Mouse (Mus musculus) frontal cortex, adult (tissue): Measurements from ENCODE around the gene Kif19a.

Source experiments
- ATAC-seq: cut with Nextera tagmentation; 2 replicates; pipeline ENCODE4 v1.9.2; 2017; ENCODE audit warnings: mild to moderate bottlenecking, moderate library complexity, mixed read lengths; ENCODE audit not compliant: low TSS enrichment

Gene Kif19a

DNA sequence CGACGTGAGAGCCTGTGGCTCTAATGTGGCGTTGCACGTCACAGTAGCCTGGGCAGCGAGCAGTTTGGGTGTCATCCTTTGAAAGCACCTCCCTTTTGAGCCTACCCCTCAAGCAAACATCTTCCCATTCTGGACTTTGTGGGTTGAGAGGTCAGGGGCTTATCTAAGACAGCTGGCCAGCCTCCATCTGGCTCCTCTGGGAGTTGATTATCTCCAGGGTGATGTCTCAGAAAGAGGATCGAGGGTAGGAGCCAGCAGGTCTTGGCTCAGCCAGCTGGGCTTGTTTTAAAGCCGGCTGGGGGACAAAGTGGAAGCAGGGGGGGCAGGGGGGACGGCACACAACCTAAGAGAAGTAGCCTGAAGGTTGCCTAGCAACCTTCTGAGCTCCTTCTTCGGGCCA, 14.9 kb downstream of the Kif19a start:
- ATAC-seq, result no peak

DNA sequence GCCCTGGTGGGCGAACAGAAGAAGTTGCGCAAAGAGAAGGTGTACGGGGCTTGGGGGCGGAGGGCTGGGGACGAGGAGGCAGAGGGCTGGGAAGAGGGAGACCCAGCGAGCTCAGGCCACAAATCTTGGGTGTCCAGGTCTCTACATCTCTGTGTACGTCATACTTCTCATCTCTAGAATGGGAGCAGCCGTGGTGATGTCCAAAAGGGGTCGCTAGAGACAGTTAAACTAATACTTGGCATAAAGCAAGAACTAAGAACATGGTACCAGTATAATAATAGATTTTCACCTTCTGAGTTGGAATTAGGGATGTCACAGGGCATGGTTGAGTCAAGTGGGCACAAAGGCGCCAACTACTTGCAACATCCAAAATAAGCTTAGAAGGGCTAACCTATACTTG, 20.7 kb downstream of the Kif19a start:
- ATAC-seq, result no peak

DNA sequence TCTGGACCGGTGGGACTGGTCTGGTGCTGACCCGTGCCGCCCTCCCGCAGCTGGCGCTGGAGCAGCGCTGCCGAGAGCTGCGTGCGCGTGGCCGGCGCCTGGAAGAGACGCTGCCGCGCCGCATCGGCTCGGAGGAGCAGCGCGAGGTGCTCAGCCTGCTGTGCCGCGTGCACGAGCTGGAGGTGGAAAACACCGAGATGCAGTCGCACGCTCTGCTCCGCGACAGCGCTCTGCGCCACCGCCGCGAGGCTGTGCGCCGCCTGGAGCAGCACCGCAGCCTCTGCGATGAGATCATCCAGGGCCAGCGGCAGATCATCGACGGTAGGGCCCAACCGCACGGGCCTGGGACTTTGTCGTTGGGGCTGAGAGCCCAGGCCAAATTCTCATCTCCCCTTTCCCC, 21.1 kb downstream of the Kif19a start:
- peak; percentile 87 for ATAC-seq

DNA sequence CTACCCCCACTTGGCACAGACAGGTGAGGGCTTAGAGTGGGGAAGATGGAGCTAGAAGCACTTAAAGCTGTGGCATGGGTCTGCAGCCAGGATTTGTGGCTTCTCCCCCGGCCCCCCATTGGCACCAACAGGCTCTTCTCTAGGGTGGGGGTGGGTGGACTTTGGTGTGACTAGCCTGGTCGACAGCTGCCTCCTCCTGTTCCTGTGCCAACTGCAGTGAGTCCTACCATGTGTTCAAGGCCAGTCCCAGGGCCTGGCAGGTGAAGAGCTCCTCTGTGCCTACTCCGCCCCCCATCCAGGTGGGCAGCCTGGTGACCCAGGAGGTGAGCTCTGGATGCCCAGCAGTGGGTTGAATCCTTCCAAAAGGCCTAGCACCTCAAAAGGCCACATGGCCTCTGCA, 22.4 kb downstream of the Kif19a start:
- no peak for ATAC-seq

DNA sequence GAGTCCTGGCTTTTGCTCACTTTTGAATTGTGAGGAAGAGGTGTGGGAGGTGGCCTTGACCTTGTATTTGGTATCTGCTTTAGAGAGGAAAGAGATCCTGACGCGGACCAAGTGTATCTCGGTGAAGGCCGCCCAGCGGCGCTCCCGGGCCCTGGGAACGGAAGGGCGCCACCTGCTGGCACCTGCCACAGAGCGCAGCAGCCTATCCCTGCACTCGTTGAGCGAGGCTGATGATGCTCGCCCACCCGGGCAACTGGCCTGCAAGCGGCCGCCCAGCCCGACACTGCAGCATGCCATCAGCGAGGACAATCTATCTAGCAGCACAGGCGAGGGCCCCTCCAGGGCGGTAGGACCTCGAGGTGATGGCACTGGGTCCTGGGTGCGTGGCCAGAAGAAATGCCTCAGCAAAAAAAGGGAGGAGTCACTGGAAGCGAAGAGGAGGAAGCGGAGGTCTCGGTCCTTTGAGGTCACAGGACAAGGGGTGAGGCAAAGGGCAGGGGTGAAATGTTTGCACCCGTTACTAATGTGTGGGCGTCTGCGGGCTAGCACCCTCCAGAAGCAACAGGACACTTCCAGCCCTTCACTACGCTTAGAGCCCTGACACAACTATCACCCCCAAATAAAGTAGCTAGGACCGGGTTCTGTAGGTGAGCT, 24.0 kb downstream of the Kif19a start:
- ATAC-seq, result peak; percentile 55

DNA sequence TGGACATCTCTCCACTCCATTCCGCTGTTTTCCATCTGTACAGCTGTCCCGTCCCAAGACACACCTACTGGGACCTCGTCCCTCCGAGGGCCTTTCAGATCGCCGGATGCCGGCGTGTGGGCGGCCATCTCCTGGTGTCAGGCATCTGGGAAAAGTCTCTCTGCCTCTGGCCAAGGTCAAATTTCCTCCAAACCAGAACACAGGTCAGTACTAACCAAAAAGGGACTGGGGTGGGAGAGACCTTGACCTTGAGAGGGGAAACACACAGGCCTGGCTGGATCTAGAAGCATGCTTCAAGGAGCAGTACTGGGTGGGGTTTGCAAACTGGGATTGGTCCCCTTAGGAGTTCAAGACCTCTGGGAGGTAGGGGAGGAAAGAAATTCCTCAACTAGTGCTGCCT, 24.5 kb downstream of the Kif19a start:
- ATAC-seq, result no peak

DNA sequence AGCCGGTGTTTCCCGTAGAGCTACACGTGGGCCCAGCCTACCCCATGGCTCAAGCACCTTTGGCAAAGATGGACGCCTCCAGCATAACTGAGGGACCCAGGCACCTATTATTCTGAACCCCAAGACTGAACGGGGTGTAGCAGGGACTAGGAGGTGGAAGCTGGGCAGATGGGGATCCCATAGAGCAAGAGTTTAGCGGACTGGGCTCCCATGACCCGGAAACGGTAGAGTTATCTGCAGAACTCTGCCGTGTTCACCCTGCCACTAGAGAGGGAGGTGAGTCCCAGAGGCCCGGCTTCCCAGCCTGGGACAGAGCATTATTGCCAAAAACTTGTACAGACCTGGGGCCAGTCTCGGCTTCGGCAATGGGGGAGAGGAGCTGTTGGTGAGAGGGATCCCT, 25.0 kb downstream of the Kif19a start:
- no peak for ATAC-seq

DNA sequence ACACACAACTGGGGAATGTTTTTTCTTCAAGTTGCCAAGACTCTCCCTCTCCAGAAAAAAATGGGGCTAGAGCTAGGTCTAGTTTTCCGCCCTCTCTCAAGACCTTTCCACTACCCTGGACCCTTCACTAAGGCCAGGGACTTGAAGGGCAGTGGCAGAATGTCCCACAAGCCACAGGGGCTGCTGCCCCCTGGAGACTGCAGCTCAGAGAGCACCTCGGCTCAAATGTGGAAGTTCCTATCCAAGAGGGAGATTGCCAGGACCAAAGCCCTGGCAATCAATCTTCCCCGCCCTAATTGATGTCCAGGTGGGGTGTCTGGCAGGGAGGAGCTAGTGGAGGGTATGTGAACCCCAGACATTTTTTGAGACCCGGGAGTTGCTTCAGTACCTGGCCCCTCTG, 25.7 kb downstream of the Kif19a start:
- no peak for ATAC-seq

DNA sequence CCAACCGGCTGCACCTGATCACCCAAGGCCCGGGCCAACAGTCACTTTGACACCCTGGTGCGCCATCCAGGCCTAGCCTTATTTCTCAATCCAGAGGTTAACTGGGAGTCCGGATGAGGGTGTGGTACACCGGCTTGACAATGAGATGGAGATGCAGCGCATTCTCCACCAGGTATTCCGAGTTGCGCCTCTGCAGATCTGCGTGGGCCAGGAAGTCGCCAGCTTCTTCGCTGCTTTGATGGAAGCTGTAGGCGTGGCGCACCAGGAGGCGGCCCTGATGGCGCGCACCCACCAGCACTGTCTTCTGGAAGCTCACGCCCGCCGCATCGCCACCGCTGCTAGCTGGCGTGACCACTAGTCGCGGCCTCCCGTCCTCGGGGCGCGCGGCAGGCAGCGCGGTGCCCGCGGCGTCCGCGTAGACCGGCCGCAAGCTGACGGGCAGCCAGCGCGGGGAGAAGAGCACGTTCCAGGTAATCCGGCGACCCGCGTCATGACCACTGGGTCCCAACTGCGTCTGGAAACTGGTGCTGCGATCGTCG, 26.2 kb downstream of the Kif19a start:
- no peak for ATAC-seq

DNA sequence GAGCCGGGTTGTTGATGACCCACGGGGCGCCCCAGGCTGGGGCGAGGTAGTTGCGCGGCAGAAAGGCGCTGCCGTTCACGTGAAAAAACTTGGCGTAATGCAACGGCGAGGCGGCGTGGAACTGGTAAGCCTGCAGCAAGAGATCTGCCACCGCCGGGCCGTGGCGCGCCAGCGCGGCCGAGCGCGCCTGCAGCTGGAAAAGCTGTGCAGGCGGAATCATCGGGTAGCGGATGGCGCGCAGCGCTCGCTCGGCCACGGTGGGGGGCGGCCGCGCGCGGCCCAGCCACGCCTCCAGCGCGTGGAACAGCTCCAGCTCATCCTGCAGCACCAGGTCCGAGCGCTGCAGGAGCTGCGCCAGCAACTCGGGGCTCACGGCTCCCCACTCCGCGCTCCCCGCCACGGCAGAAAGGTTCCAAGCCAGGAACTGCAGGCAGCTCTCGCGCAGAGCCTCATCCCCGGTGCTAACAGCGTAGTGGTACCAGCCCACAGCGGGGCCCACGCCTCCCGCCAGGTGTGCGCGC, 26.8 kb downstream of the Kif19a start:
- peak; percentile 28; the same call in 1 of the 2 replicates for ATAC-seq

DNA sequence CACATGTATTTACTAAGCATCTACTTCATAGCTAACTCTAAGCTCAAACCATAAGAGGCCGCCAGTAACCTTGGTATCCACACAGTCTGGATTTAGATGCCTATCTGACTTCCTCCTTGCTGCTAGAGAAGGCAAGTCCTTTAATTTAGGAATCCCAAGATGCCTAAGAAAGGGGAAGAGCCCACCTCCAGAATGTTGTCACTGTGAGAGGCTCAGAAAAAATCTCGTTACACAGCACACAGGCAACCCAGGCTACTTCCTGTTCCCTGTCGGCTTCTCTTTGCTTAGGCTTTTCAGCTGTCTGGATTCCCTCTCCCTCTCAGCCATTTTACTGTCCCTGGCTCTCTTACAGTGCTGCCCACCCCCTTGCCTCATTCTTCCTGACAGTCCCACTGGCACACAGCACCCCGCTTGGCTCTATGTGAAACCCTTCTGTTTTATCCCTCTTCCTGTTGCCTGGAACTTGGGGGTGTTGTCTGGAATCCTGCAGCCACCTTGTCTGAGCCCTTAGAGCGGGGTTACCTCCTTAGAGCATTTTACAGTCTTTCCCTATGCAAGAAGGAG, 27.8 kb downstream of the Kif19a start:
- no peak for ATAC-seq

DNA sequence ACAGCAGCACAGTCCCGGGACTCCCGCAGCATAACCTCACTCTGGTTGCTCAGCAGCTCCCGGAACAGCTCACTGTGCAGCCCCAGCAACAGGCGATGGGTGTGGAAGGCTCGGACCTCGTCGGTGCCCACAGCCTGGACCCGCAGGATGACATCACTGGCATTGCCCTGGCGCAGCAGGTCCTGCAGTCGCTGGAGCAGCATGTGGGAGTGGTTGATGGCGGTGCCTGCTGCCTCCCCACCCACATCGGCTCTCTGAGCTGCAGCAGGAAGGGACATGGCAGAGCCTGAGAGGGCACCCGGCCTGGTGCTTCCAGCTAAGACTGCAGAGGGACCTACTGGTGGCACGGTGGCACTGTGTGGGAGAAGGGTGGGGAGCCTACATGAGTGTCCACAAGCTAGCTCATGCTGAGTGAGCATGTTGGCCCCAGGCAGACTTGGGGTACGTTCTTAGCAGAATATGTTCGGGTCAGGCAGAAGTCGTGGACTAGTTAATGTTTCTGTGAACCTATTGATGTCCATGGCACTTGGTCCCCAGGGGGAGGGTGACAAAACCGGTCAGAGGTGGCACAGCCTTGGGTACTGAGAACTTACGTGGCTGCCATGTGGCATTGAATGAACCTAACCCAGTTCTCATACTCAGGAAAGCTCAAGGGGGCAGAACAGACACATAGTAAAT, 28.8 kb downstream of the Kif19a start:
- ATAC-seq, result no peak

DNA sequence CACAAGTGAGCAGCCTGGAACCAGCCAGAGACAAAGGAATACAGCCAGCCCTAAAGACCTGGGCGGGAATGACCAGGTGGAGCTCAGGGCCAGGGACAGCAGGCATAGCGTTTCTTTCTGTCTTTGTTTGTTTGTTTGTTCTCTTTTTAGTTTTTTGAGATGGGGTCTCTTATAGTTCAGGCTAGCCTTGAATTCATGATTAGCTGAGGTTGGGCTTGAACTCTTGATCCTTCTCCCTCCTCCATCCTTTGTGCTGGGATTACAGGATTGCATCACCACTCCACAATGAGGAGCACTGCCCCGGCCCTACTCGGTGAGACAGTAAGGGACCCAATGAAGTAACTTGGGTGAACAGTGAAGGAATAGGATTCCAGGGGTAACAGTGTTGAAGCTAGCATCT, 29.5 kb downstream of the Kif19a start:
- ATAC-seq, result no peak

DNA sequence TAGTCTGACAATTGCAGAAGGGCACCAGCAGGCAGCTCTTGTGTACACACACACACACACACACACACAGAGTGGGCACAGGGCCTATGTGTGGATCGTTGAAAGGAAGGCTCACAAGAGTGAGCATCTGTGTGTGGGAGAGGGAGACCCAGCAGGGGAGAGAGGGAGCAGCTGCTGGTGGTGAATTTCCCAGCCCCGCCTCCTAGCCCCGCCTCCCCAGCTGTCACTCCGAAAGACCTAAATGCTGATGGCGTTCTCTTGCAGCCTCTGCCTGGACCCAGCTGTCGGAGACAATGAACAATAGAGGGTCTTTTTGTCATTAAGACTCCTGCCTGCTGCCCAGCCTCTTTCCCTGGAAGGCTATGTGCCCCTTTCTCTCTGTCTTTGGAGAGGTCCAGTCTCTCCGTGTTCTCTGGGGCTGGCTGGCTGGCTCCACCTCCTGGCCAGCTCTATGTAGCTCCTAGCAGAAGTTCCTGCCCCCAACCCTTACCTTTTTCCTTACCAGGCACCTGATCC, 30.1 kb downstream of the Kif19a start:
- peak; percentile 71 for ATAC-seq

DNA sequence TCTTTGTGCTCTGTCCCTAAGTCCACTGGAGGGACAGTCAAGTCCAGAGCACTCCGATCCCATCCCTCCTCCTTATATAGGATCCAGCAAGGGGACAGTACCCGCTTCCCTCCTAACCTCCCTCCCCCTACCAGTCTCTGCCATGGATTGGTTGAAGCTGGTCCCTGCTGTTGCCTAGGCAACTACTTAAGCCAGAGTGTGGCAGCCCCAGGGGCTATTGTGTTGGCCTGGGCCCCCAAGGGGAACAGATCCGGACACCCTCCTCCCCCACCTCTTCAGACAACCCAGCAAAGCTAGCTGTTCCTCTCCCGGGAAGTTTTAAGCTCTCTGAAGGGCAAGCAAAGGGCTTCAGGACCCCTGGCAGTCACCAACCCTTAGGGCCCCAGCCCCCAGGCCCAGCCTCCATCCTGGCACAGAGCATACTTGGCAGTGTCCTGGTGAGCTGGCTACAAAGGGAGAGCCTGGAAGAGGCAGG, 30.7 kb downstream of the Kif19a start, which contains the start of gene Btbd17:
Btbd17 (minus strand) TSS at position 98 of the 475 bp plus-strand sequence.
- peak; percentile 15; the same call in 1 of the 2 replicates for ATAC-seq

DNA sequence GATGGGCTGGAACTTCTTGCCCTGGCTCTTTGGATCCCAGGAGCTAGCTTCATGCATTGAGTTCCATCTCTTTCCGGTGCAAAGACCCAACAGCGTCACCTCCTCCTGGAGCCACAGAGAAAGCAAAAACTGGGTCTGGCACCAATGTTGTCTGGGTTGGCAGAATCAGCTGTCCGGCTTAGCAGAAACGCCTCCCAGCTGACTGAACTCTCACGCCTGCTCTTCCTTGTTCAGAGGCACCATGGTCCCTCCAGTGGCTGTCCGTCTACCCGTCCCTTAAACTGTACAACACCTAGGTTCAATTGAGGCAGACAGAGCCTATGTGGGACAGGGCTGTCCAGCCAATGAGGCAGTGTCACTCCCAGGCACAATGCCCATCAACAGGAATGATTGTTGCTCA, 32.0 kb downstream of the Kif19a start:
- no peak for ATAC-seq

DNA sequence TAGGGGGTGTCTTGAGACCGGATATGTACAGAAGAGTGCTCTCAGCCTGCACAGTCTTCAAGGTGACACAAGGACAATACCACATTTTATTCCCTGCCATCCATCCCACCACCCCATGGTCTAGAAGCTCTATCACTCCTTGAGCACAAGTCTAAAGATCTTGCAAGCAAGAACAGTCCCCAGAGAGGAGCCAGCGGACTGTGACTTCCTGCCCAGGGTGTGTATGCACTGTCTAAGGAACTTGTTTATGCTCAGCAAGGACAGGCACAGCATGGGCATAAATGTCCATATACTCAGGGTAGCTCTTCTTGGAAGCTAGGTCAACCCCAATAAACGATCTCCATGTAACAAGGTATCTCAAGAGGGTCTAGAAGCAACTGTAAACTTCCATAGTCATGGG, 32.8 kb downstream of the Kif19a start:
- ATAC-seq, result no peak

DNA sequence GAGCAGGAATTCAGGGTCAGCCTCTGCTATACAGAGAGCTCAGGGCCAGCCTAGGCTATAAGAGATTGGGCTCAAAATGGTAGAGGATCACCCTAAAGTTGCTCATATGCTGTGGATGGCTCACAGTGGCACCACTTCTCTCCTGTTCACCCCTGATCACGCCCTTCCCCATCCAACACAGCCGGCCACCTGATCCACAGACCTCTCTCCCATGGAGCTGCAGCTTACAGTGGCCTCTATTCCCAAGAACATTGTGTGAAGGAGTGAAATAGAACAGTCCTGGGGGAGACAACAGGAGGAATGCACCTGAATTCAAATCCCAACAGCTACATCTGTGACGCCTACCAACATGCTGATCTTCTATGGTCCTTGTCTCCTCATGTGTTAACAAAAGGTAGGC, 33.4 kb downstream of the Kif19a start, which contains the start of gene Gpr142:
Gpr142 (plus strand) TSS at position 301 of the 400 bp plus-strand sequence.
- no peak for ATAC-seq

DNA sequence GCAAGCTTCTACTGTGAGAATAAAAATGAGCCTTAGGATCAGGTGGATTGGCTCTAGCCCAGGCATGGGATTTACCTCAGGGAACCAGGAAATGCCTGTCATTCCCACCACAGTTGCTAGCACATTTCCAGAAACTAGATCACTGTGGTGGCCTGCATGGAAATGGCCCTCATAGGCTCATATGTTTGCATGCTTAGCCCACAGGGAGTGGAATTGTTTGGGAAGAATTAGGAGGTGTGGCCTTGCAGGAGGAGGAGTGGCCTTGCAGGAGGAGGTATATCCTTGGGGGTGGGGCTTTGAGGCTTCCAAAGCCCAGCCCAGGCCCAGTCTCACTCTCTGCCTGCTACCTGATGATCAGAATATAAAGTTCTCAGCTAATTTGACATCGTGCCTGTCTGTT, 36.7 kb downstream of the Kif19a start:
- ATAC-seq, result no peak

DNA sequence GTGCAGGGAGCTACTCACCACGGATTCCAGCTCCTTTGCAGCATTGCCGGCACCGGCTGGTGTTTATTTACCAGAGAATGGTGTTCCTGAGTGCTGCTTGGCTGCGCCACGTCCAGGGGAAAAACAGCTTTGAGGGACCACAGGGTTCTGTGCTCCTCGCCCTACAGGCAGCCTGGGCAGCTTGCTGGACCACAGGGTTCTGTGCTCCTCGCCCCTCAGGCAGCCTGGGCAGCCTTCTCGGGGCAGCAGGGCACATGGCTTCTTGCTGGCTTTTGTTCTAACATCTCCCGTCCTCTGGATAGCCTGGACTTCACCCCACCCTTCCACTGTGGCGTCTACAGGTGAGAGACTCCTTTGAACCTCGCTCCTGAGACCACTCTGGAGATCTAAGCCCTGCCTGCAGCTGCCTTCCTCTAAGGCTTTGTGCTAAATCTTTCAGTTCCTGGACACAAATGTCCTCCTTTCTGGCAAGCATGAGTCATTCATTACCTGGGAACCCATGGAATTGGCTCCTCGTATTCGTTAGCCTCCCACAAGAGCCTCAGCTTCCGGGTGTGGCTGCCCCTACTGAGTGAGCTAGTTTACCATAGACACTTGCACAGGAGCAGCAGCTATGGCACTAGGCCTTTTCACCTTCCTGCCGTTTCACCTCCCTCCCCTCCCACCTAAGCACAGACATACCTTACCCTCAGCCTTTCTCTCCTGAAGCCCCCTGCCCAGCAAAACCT, 37.5 kb downstream of the Kif19a start:
- ATAC-seq, result peak; percentile 52; the same call in 1 of the 2 replicates

DNA sequence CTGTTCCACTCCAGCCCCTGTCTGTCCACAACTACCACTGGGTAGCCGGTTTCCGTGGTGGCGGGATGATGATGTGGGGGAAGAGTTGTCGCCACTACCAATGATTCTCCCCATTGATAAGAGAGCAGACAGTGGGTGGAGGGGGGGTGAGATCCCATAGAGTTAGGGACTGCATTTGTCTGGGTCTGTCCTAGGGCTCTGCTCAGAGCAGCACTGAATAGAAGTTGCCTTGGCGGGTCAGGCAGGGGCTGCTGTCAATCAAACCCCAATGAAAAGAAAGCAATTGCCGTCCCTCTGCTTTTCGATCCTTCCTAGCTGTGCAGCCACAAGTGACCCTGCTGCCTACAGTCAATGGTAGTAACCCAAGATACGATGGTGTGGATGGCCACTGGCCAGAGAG, 38.8 kb downstream of the Kif19a start:
- no peak for ATAC-seq

DNA sequence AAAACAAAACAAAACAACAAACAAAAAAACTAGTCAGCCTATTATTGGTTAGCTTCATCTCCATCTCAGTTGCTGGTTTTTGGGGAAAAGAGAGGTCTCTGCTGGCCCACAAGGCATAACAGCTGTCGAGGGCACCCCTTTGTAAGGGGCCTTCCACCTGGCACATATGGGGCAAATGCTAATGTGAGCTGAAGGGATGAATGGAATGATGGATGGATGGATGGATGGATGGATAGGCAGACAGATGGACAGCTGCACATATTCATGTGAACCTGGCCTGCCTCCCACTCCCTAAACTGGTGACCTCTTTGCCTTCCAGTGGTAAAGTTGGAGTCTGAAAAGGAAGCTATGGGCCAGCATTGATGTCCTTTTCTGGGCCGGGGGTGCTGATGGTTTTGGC, 41.8 kb downstream of the Kif19a start:
- no peak for ATAC-seq
